Mouse (Mus musculus) CD8-positive naive resting alpha-beta T cell, adult 57 days (primary cell): Measurements from ENCODE around the gene Etd. TPM values are rescaled to one million over a fixed set of nuclear protein-coding genes. Genes with fewer than 3 reads are reported as not detected.

ENCODE experiments used
- total RNA-seq: library from RNA; stranded (reverse); gene quantifications from one replicate; pipeline ENCODE4 v1.2.4, GENCODE M21; 2023

The Etd gene
- not detected for total RNA-seq

DNA sequence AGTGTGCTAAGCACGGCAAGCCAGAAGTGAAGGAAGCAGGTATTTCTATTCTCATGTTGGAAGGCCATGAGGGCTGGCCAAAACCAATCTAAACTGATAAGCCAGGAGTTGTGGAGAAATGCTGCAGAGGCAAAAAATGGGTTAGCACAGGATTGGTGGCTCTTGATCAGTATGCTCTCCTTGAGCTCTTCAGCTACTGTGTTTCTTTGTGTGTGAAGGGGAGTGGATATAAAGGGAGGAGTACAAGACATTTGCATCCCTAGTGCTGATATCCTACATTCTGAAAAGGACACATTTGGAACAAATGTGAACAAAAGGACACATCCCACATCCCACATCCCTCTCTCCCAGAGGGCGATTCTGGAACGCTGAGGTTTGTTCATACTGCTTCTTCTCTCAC lies at the start of gene Etd:
Gene Etd (plus strand): TSS at position 301 of the 400 bp plus-strand sequence.

Other genes starting within 250 kb of the Etd start
- not detected for gene Plac1, start 194.8 kb upstream of the Etd start, total RNA-seq
- gene Fam122b, start 165.1 kb upstream of the Etd start, total RNA-seq = 11.7 TPM
- not detected for gene Fam122c, start 161.5 kb upstream of the Etd start, total RNA-seq
- gene Mospd1, start 64.4 kb upstream of the Etd start, total RNA-seq = 7.5 TPM
- 8.5 TPM for gene Rtl8c, start 173.1 kb downstream of the Etd start, total RNA-seq
- not detected for gene Gm14597, start 174.1 kb downstream of the Etd start, total RNA-seq
- gene Rtl8a, start 208.8 kb downstream of the Etd start, total RNA-seq = 15.5 TPM
- gene Rtl8b, start 235.5 kb downstream of the Etd start, total RNA-seq = 24.6 TPM